Mouse (Mus musculus) megakaryocyte progenitor cell, adult 5-6 weeks (primary cell): ENCODE results near the gene Egln2. TPM values are rescaled to one million over a fixed set of nuclear protein-coding genes. Genes with fewer than 3 reads are reported as not detected.

Source experiments
- ATAC-seq: replicated peaks from 2 replicates; pipeline ENCODE4 v1.8.0; 2016; ENCODE audit warnings: mild to moderate bottlenecking, moderate TSS enrichment, inconsistent platforms; ENCODE audit not compliant: poor library complexity
- total RNA-seq, 2 experiments: library from RNA; stranded (forward) in 1 of 2; stranded (reverse) in 1 of 2; fragments of 157-497, 149-512 nt in 1 of 2; fragments of 200-1000 nt in 1 of 2; gene quantifications; 2 replicates each; pipeline versions ENCODE4 v1.2.3 to v1.2.4; 2015 to 2017

Gene Egln2
- total RNA-seq, 2 experiments from 2014 or later, result 7.8 to 26.2 TPM

- no peak for ATAC-seq
These were observed 30.1 kb downstream of the Egln2 start for GRCm38 (mm10) chr7:27136410-27136996.

- ATAC-seq, result no peak
These were observed 32.8 kb downstream of the Egln2 start for GRCm38 (mm10) chr7:27133757-27134156.

- ATAC-seq, result no peak
These were observed 33.4 kb downstream of the Egln2 start for GRCm38 (mm10) chr7:27133156-27133555.

- peak; percentile 57; the same call in 1 of the 2 replicates for ATAC-seq
These were observed 34.0 kb downstream of the Egln2 start for GRCm38 (mm10) chr7:27132588-27132987.

GRCm38 (mm10) chr7:27131387-27131786 is 35.2 kb downstream of the Egln2 start:
- no peak for ATAC-seq

GRCm38 (mm10) chr7:27130521-27131370 is 35.9 kb downstream of the Egln2 start:
- ATAC-seq, result no peak

- no peak for ATAC-seq
These were observed 36.8 kb downstream of the Egln2 start for GRCm38 (mm10) chr7:27129811-27130210.

- no peak for ATAC-seq
These were observed 37.7 kb downstream of the Egln2 start for GRCm38 (mm10) chr7:27128946-27129345.

- ATAC-seq, result peak; percentile 93
These were observed 38.4 kb downstream of the Egln2 start for GRCm38 (mm10) chr7:27128162-27128561.

GRCm38 (mm10) chr7:27124969-27125368 is 41.6 kb downstream of the Egln2 start:
- peak; percentile 63; the same call in 1 of the 2 replicates for ATAC-seq

- ATAC-seq, result no peak
These were observed 42.2 kb downstream of the Egln2 start for GRCm38 (mm10) chr7:27124305-27124832.

GRCm38 (mm10) chr7:27119676-27120075 is 46.9 kb downstream of the Egln2 start, which contains the start of gene Cyp2f2:
Gene Cyp2f2 (plus strand): TSS chr7:27119909.
- ATAC-seq, result no peak

GRCm38 (mm10) chr7:27118033-27118511 is 48.5 kb downstream of the Egln2 start:
- ATAC-seq, result no peak

GRCm38 (mm10) chr7:27111987-27112386 is 54.6 kb downstream of the Egln2 start:
- ATAC-seq, result no peak

- ATAC-seq, result no peak
These were observed 55.6 kb downstream of the Egln2 start for GRCm38 (mm10) chr7:27111038-27111437.

GRCm38 (mm10) chr7:27110327-27110726 is 56.3 kb downstream of the Egln2 start:
- ATAC-seq, result no peak

Other genes starting within 250 kb of the Egln2 start
- not detected in 2 replicates for gene Cyp2a22, start 227.4 kb downstream of the Egln2 start, total RNA-seq (2015)
- gene Cyp2a22, start 227.4 kb downstream of the Egln2 start, total RNA-seq (2017), result not detected in 2 replicates
- gene Cyp2a12, start 137.7 kb downstream of the Egln2 start, total RNA-seq (2015), result not detected in 2 replicates
- not detected in 2 replicates for gene Cyp2a12, start 137.7 kb downstream of the Egln2 start, total RNA-seq (2017)
- gene Cyp2f2, start 46.9 kb downstream of the Egln2 start, total RNA-seq (2015), result not detected in 2 replicates
- gene Cyp2f2, start 46.9 kb downstream of the Egln2 start, total RNA-seq (2017), result not detected in 2 replicates
- not detected in 2 replicates for gene Cyp2t4, start 13.1 kb downstream of the Egln2 start, total RNA-seq (2015)
- not detected in 2 replicates for gene Cyp2t4, start 13.1 kb downstream of the Egln2 start, total RNA-seq (2017)
- 43.2 and 43.5 TPM in 2 replicates for gene Rab4b, start 12.1 kb upstream of the Egln2 start, total RNA-seq (2015)
- 8.5 and 9.8 TPM in 2 replicates for gene Rab4b, start 12.1 kb upstream of the Egln2 start, total RNA-seq (2017)
- not detected in 2 replicates for gene Gm21983, start 14.3 kb upstream of the Egln2 start, total RNA-seq (2015)
- gene Gm21983, start 14.3 kb upstream of the Egln2 start, total RNA-seq (2017), result not detected in 2 replicates
- 0.24 TPM in 1 of 2 replicates, not detected in the other for gene Mia, start 14.4 kb upstream of the Egln2 start, total RNA-seq (2015)
- not detected in 2 replicates for gene Mia, start 14.4 kb upstream of the Egln2 start, total RNA-seq (2017)
- 6.0 and 6.1 TPM in 2 replicates for gene BC024978, start 29.0 kb upstream of the Egln2 start, total RNA-seq (2015)
- 0.58 and 1.0 TPM in 2 replicates for gene BC024978, start 29.0 kb upstream of the Egln2 start, total RNA-seq (2017)
- 206 and 215 TPM in 2 replicates for gene Snrpa, start 29.5 kb upstream of the Egln2 start, total RNA-seq (2015)
- 88.4 and 96.6 TPM in 2 replicates for gene Snrpa, start 29.5 kb upstream of the Egln2 start, total RNA-seq (2017)
- 1.7 and 1.9 TPM in 2 replicates for gene Itpkc, start 61.9 kb upstream of the Egln2 start, total RNA-seq (2015)
- gene Itpkc, start 61.9 kb upstream of the Egln2 start, total RNA-seq (2017), result 2.5 and 2.7 TPM in 2 replicates
- 8.4 and 11.8 TPM in 2 replicates for gene Coq8b, start 66.2 kb upstream of the Egln2 start, total RNA-seq (2015)
- gene Coq8b, start 66.2 kb upstream of the Egln2 start, total RNA-seq (2017), result 10.9 and 14.8 TPM in 2 replicates
- 0.37 and 1.3 TPM in 2 replicates for gene Numbl, start 91.6 kb upstream of the Egln2 start, total RNA-seq (2015)
- 0.57 and 0.83 TPM in 2 replicates for gene Numbl, start 91.6 kb upstream of the Egln2 start, total RNA-seq (2017)
- 0.05 TPM in 1 of 2 replicates, not detected in the other for gene Ltbp4, start 170.9 kb upstream of the Egln2 start, total RNA-seq (2015)
- not detected in 2 replicates for gene Ltbp4, start 170.9 kb upstream of the Egln2 start, total RNA-seq (2017)
- gene Shkbp1, start 189.2 kb upstream of the Egln2 start, total RNA-seq (2015), result 18.8 and 23.9 TPM in 2 replicates
- 10.7 and 11.0 TPM in 2 replicates for gene Shkbp1, start 189.2 kb upstream of the Egln2 start, total RNA-seq (2017)
- not detected in 2 replicates for gene Gm20479, start 190.6 kb upstream of the Egln2 start, total RNA-seq (2015)
- gene Gm20479, start 190.6 kb upstream of the Egln2 start, total RNA-seq (2017), result not detected in 2 replicates